Mouse (Mus musculus) thymus, adult 2 months (tissue): ENCODE measurements around the gene Polr3k. TPM values are rescaled to one million over a fixed set of nuclear protein-coding genes. Genes with fewer than 3 reads are reported as not detected.
A peak's percentile ranks its signal among the peaks of the same experiment; 100 is the strongest.

Experiments
- DNase-seq: peaks from one replicate; pipeline ENCODE4 v3.0.0; 2021
- H3K27ac ChIP-seq: fragments of 200-500 bp; 2 replicates; pipeline ENCODE4 v1.5.1; 2012; ENCODE audit warnings: low read length, control low read depth; ENCODE audit not compliant: control insufficient read depth, insufficient read depth
- H3K27me3 ChIP-seq: fragments of 200-500 bp; 2 replicates; pipeline ENCODE4 v1.6.1; 2012; ENCODE audit warnings: mild to moderate bottlenecking, low read length, moderate library complexity, mixed read lengths; ENCODE audit not compliant: control insufficient read depth, insufficient read depth
- H3K36me3 ChIP-seq: fragments of 200-500 bp; 2 replicates; pipeline ENCODE4 v1.6.1; 2012; ENCODE audit warnings: mild to moderate bottlenecking, low read length, moderate library complexity; ENCODE audit not compliant: control insufficient read depth, insufficient read depth
- H3K4me1 ChIP-seq: fragments of 200-500 bp; replicated peaks from 2 replicates; pipeline ENCODE4 v1.6.1; 2012; ENCODE audit warnings: low read length; ENCODE audit not compliant: control insufficient read depth, insufficient read depth
- H3K4me3 ChIP-seq: fragments of 200-500 bp; 2 replicates; pipeline ENCODE4 v1.5.1; 2012; ENCODE audit warnings: mild to moderate bottlenecking, low read length, control low read depth, moderate library complexity; ENCODE audit not compliant: control insufficient read depth, insufficient read depth
- CTCF ChIP-seq: fragments of 200-500 bp; IDR thresholded peaks from 2 replicates; pipeline ENCODE4 v1.5.1; 2012; ENCODE audit warnings: mild to moderate bottlenecking, control low read depth, low read length, moderate library complexity, borderline replicate concordance; ENCODE audit not compliant: control insufficient read depth, poor library complexity, insufficient read depth; ENCODE audit errors: extremely low read depth
- POLR2A ChIP-seq: fragments of 200-500 bp; IDR thresholded peaks from 2 replicates; pipeline ENCODE4 v1.6.1; 2012; ENCODE audit warnings: mild to moderate bottlenecking, low read length, control low read depth, moderate library complexity; ENCODE audit not compliant: control insufficient read depth, poor library complexity, insufficient read depth; ENCODE audit errors: extremely low read depth
- WGBS: fragments of 180-500 bp; shearing (Covaris S2); methylation state at CpG from one replicate; pipeline ENCODE4 v1.1.7; 2018; 5-methylcytosine and 5-hydroxymethylcytosine counted together
- polyA plus RNA-seq: library from polyadenylated mRNA; depleted of rRNA; stranded (reverse); fragments of >200 nt; gene quantifications from 2 replicates; pipeline ENCODE4 v1.2.3, GENCODE M21; 2012; rRNA removed

Polr3k gene
- polyA plus RNA-seq, 1 experiment = 11.7 TPM

DNA sequence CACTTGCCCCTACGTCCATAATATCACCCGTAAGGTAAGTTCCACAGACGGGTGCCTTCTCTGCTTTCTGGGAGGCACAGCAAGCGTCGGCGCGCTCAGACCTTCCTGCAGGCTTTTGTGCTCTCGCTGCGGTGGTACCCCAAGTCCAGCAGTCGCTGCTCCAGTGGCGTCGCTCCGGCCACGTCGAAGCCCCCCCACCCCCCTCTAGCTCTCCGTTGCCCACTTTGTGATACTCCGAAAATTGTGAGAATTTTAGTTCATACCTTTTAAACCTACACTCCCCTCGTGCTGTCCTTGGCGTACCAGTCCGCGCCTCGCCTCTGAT, 361 bp downstream of the Polr3k start:
- no peaks in the 10 kb centered on the region for H3K4me1 ChIP-seq
- peaks cover 9% of the 10 kb centered on the region for H3K36me3 ChIP-seq
- peak overlapping the region; percentile 74 for H3K4me3 ChIP-seq
- H3K27me3 ChIP-seq = no peaks in the 10 kb centered on the region
- 0 out of 2 replicates have a peak overlapping the region, but pooled peaks have one; percentile 1 for H3K27ac ChIP-seq
- no peak for DNase-seq
- no peak for TF ChIP-seq POLR2A
- no peak for TF ChIP-seq CTCF
- WGBS = under 1% methylated on average over 22 of the region's 22 CpGs

DNA sequence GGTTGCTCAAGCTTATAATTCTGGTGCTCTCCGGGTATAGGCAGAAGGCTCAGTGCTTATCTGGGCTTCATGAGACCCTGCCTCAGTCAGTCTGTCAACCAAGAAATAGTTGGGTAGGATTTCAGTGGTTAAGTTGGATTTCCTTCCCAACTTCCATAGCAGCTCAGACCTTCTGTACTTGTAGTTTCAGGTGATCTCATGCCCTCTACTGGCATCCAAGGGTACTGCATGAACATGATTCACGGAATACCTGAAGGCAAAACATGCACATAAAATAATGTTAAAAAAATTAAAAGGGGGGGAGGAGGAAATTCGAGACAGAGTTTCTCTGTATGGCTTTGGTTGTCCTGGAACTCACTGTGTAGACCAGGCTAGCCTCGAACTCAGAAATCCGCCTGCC, 2.8 kb downstream of the Polr3k start:
- WGBS = 56% methylated on average over 5 of the region's 5 CpGs
- H3K27me3 ChIP-seq = no peaks in the 10 kb centered on the region
- TF ChIP-seq POLR2A (no peak), CTCF (no peak)
- H3K4me1 ChIP-seq = no peaks in the 10 kb centered on the region
- H3K4me3 ChIP-seq = no peak overlapping the region
- DNase-seq = peak; percentile 71
- peaks cover 21% of the 10 kb centered on the region for H3K36me3 ChIP-seq
- no peak overlapping the region for H3K27ac ChIP-seq

- no peaks in the 10 kb centered on the region for H3K27me3 ChIP-seq
- no peak for DNase-seq
Observed at GRCm38 (mm10) chr2:181871039-181871438, 6.9 kb downstream of the Polr3k start.

DNA sequence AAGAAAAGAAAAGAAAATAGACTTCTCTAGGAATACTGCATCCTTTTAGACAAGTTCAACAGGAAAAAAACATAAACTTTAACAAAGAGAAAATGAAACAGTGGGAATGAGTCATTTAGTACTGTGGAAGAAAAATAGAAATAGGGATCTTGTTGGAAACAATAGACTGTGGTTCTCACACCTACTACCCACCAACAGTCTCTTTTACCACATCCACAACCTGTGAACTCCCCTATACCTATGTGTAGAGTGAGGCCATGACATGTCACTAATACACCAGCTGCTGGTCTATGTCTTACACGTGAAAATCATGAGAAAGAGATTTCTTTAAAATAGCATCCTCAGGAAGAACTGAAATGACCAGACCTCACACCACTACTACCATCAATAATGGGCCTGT, 14.8 kb downstream of the Polr3k start:
- Histone ChIP-seq H3K27ac (no peak overlapping the region), H3K36me3 (no peaks in the 10 kb centered on the region; the same call in 1 of the 2 replicates), H3K4me1 (no peaks in the 10 kb centered on the region), H3K27me3 (no peaks in the 10 kb centered on the region), H3K4me3 (no peak overlapping the region)
- TF ChIP-seq POLR2A (no peak), CTCF (no peak)
- 34% methylated on average over 1 of the region's 1 CpGs for WGBS
- DNase-seq = no peak

More at GRCm38 (mm10) chr2:181871039-181871438, 6.9 kb downstream of the Polr3k start:
- H3K4me1 ChIP-seq = no peaks in the 10 kb centered on the region
- no peak overlapping the region for H3K4me3 ChIP-seq
- 95% methylated on average over 2 of the region's 2 CpGs for WGBS
- no peak overlapping the region for H3K27ac ChIP-seq
- H3K36me3 ChIP-seq = peaks cover 21% of the 10 kb centered on the region
- TF ChIP-seq CTCF = no peak
- no peak for TF ChIP-seq POLR2A

DNA sequence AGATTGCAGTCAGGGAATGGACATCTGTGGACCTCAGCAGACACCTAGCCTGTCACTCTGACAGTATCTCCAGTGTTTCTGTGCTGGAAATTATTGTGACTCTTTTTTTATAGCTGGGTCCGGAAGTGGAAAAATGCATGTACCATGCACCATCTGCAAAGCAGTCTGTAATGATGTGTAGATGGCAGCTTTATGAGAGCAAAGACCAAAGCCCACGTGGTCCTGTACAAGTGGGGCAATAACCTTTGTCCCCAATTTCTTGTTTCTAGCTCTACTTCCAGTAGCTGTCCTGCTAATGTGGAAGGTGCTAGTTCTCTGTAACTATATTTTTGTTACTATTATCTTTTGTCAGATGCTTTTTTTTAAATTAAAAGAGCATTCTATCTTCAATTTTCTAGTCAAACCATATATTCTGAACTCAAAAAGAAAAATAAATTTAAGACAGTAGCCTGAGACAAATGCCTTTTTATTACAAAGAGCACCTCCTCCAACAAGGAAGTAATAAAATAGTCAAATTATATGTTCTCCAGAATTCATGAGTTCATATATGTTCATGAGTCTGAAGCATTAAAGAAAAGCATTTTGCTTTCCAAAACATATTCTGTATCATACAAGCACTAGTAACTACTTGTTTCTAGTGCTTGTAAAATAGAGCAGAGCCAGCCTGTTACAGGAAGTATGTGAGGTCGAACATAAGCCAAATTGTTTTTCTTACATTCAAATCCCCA, 19.0 kb downstream of the Polr3k start:
- Histone ChIP-seq H3K4me3 (no peak overlapping the region), H3K4me1 (no peaks in the 10 kb centered on the region), H3K27me3 (no peaks in the 10 kb centered on the region), H3K36me3 (no peaks in the 10 kb centered on the region), H3K27ac (no peak overlapping the region)
- 90% methylated on average over 3 of the region's 3 CpGs for WGBS
- DNase-seq = no peak
- TF ChIP-seq CTCF (no peak), POLR2A (no peak)

GRCm38 (mm10) chr2:181917861-181918260, 53.7 kb downstream of the Polr3k start:
- Histone ChIP-seq H3K27me3 (no peaks in the 10 kb centered on the region), H3K4me1 (no peaks in the 10 kb centered on the region), H3K4me3 (no peak overlapping the region), H3K27ac (no peak overlapping the region), H3K36me3 (no peaks in the 10 kb centered on the region)
- WGBS = 53% methylated on average over 3 of the region's 3 CpGs
- DNase-seq = no peak
- no peak for TF ChIP-seq POLR2A
- no peak for TF ChIP-seq CTCF

DNA sequence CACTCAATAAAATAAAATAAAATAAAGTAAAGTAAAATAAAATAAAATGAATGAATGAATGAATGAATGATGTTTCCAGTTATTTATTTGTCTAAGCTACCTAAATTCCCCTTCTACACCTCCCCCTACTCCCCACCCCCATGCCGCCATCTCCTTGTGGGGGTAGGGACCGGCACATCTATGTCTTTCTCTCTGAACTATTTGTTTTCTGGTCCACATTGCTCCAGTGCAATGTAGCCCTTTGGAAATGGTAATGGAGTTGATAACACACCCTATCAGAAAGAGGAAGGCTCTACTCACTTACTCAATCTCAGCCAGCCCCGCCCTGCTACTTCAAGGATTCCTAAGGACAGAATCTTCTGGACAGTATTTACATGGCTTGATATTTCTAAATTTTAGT, 54.4 kb downstream of the Polr3k start:
- Histone ChIP-seq H3K27ac (no peak overlapping the region), H3K36me3 (no peaks in the 10 kb centered on the region), H3K4me3 (no peak overlapping the region), H3K4me1 (no peaks in the 10 kb centered on the region), H3K27me3 (no peaks in the 10 kb centered on the region)
- WGBS = 56% methylated on average over 3 of the region's 3 CpGs
- TF ChIP-seq CTCF = no peak
- TF ChIP-seq POLR2A = no peak
- peak; percentile 17 for DNase-seq

Other genes with a start within 250 kb of the Polr3k start
- gene Gm29797, start 207.3 kb upstream of the Polr3k start, polyA plus RNA-seq = 0.57 and 1.0 TPM in 2 replicates
- gene Sox18, start 192.7 kb upstream of the Polr3k start, polyA plus RNA-seq = 21.7 and 21.8 TPM in 2 replicates
- gene Tcea2, start 184.0 kb upstream of the Polr3k start, polyA plus RNA-seq = 9.0 and 13.8 TPM in 2 replicates
- 255 and 260 TPM in 2 replicates for gene Rgs19, start 170.4 kb upstream of the Polr3k start, polyA plus RNA-seq
- not detected in 2 replicates for gene Lkaaear1, start 165.9 kb upstream of the Polr3k start, polyA plus RNA-seq
- gene Oprl1, start 149.3 kb upstream of the Polr3k start, polyA plus RNA-seq = 0.24 and 0.38 TPM in 2 replicates
- 0.03 and 0.04 TPM in 2 replicates for gene Myt1, start 101.0 kb upstream of the Polr3k start, polyA plus RNA-seq
- gene Pcmtd2, start 26.5 kb upstream of the Polr3k start, polyA plus RNA-seq = 51.5 and 60.0 TPM in 2 replicates
- gene Gm14496, start 126.8 kb downstream of the Polr3k start, polyA plus RNA-seq = not detected in 2 replicates